Mouse (Mus musculus) limb, embryonic 14.5 days (tissue): ENCODE measurements around the gene Otud7a. TPM values are rescaled to one million over a fixed set of nuclear protein-coding genes. Genes with fewer than 3 reads are reported as not detected.

ENCODE experiments used
- ATAC-seq: fragments of 200-750 bp; cut with Nextera tagmentation; 2 replicates; pipeline ENCODE4 v1.8.0; 2017; ENCODE audit warnings: low read depth, moderate number of reproducible peaks, moderate TSS enrichment; ENCODE audit not compliant: low FRiP score
- DNase-seq: peaks from one replicate; pipeline ENCODE4 v3.0.0-alpha.2; 2015; ENCODE audit warnings: low spot score
- H3K27ac ChIP-seq: fragments of 300-500 bp; sonication (generic); replicated peaks from 2 replicates; pipeline ENCODE4 v1.5.1; 2014; ENCODE audit warnings: low read depth, mild to moderate bottlenecking, low read length, moderate library complexity, mixed read lengths
- H3K27me3 ChIP-seq: fragments of 300-500 bp; sonication (generic); 2 replicates; pipeline ENCODE4 v1.6.1; 2014; ENCODE audit warnings: low read length, mixed read lengths; ENCODE audit not compliant: control insufficient read depth, insufficient read depth
- H3K36me3 ChIP-seq: fragments of 300-500 bp; sonication (generic); 2 replicates; pipeline ENCODE4 v1.6.1; 2014; ENCODE audit warnings: mild to moderate bottlenecking, low read length, moderate library complexity, mixed read lengths; ENCODE audit not compliant: control insufficient read depth, insufficient read depth
- H3K4me1 ChIP-seq: fragments of 300-500 bp; sonication (generic); 2 replicates; pipeline ENCODE4 v1.6.1; 2014; ENCODE audit warnings: antibody characterized with exemption, low read length, mixed read lengths; ENCODE audit not compliant: control insufficient read depth, insufficient read depth
- H3K4me2 ChIP-seq: fragments of 300-500 bp; sonication (generic); replicated peaks from 2 replicates; pipeline ENCODE4 v1.6.1; 2014; ENCODE audit warnings: low read depth, mild to moderate bottlenecking, low read length, moderate library complexity; ENCODE audit not compliant: severe bottlenecking
- H3K4me3 ChIP-seq: fragments of 300-500 bp; sonication (generic); replicated peaks from 2 replicates; pipeline ENCODE4 v1.5.1; 2014; ENCODE audit warnings: low read length
- H3K9ac ChIP-seq: fragments of 300-500 bp; sonication (generic); 2 replicates; pipeline ENCODE4 v1.6.1; 2014; ENCODE audit warnings: mild to moderate bottlenecking, low read depth, low read length, moderate library complexity; ENCODE audit not compliant: severe bottlenecking
- H3K9me3 ChIP-seq: fragments of 300-500 bp; sonication (generic); 2 replicates; pipeline ENCODE4 v1.6.1; 2016; ENCODE audit warnings: low read length; ENCODE audit not compliant: control insufficient read depth
- POLR2A ChIP-seq: fragments of 200-500 bp; IDR thresholded peaks from 2 replicates; pipeline ENCODE4 v1.8.0; 2012; ENCODE audit warnings: inconsistent platforms, mild to moderate bottlenecking, moderate library complexity, borderline replicate concordance; ENCODE audit not compliant: insufficient read depth, insufficient read length; ENCODE audit errors: extremely low read depth
- WGBS: fragments of 180-500 bp; shearing (Covaris S2); extraction: QIAGEN DNeasy Blood & Tissue Kit; methylation state at CpG from one replicate; pipeline ENCODE4 v1.1.7; 2014; 5-methylcytosine and 5-hydroxymethylcytosine counted together
- polyA plus RNA-seq, 2 experiments: library from polyadenylated mRNA; depleted of rRNA in 1 of 2; stranded (reverse) in 1 of 2; unstranded in 1 of 2; fragments of >200 nt; fragmentation: Nextera tagmentation in 1 of 2; extraction: Ambion mirVana in 1 of 2; gene quantifications; 2 replicates each; pipeline versions ENCODE4 v1.2.1 to v1.2.3; 2012 to 2014

Otud7a gene
- polyA plus RNA-seq, 2 experiments = 0.47 to 1.1 TPM

DNA sequence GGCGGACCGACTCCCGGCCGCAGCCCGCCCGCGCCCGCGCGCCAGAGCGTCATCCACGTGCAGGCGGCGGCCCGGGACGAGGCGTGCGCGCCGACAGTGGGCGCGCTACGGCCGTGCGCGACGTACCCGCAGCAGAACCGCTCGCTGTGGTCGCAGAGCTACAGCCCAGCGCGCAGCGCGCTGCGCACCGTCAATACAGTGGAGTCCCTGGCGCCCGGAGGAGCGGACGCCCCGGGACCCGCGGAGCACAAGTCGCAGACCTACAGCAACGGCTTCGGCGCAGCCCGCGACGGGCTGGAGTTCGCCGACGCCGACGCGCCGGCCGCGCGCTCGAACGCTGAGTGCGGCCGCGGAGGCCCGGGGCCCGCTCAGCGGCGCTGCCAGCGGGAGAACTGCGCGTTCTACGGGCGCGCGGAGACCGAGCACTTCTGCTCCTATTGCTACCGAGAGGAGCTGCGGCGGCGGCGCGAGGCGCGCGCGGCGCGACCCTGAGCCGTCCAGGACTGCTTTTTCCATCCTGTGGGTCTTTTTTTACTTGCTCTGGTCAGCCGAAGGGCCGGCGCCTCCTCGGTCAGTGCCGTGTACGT, 313.8 kb downstream of the Otud7a start:
- 0 out of 2 replicates have a peak, but pooled peaks cover 2% of the 10 kb centered on the region for H3K4me1 ChIP-seq
- H3K9ac ChIP-seq = peak overlapping the region; percentile 41
- TF ChIP-seq POLR2A = no peak
- H3K9me3 ChIP-seq = no peaks in the 10 kb centered on the region
- no peak overlapping the region for H3K27ac ChIP-seq
- peak overlapping the region; percentile 72 for H3K4me2 ChIP-seq
- no peaks in the 10 kb centered on the region for H3K36me3 ChIP-seq
- under 1% methylated on average over 43 of the region's 97 CpGs for WGBS
- no peak for DNase-seq
- ATAC-seq = peak; percentile 28; the same call in 1 of the 2 replicates
- H3K4me3 ChIP-seq = peak overlapping the region; percentile 42
- H3K27me3 ChIP-seq = peaks cover 80% of the 10 kb centered on the region

- 32% methylated on average over 5 of the region's 5 CpGs for WGBS
- ATAC-seq (no peak), DNase-seq (no peak)
- no peak overlapping the region for H3K4me2 ChIP-seq
- no peaks in the 10 kb centered on the region for H3K36me3 ChIP-seq
- peaks cover 68% of the 10 kb centered on the region for H3K27me3 ChIP-seq
- H3K4me3 ChIP-seq = no peak overlapping the region
- no peak overlapping the region for H3K9ac ChIP-seq
- no peak overlapping the region for H3K27ac ChIP-seq
- no peak for TF ChIP-seq POLR2A
- no peaks in the 10 kb centered on the region for H3K4me1 ChIP-seq
- no peaks in the 10 kb centered on the region for H3K9me3 ChIP-seq
These were observed 315.1 kb downstream of the Otud7a start for GRCm38 (mm10) chr7:63759606-63760005.

DNA sequence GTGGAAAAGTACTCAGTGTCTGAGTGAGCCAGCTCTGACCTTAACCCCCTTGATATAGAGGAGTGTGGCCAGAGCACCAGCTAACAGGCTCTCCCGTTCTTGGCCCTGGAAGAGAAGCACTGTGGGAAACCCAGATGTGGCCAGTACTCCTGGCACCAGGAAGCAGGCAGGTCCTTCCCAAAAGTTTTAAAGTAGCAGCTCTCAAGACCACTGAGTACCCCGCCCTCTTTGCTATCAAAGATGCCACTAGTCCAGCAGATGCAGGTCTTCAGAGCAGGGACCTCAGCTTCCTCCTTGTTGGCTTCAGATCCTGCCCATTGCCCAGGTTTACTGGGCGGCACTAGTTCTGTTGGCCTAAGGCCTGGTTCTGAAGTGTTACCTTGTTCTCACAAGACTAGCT, 318.0 kb downstream of the Otud7a start:
- H3K9me3 ChIP-seq = no peaks in the 10 kb centered on the region
- H3K9ac ChIP-seq = no peak overlapping the region
- no peak overlapping the region for H3K4me3 ChIP-seq
- H3K4me1 ChIP-seq = no peaks in the 10 kb centered on the region
- TF ChIP-seq POLR2A = no peak
- H3K36me3 ChIP-seq = no peaks in the 10 kb centered on the region
- peaks cover 39% of the 10 kb centered on the region for H3K27me3 ChIP-seq
- 70% methylated on average over 3 of the region's 3 CpGs for WGBS
- H3K27ac ChIP-seq = no peak overlapping the region
- ATAC-seq (no peak), DNase-seq (no peak)
- H3K4me2 ChIP-seq = no peak overlapping the region

DNA sequence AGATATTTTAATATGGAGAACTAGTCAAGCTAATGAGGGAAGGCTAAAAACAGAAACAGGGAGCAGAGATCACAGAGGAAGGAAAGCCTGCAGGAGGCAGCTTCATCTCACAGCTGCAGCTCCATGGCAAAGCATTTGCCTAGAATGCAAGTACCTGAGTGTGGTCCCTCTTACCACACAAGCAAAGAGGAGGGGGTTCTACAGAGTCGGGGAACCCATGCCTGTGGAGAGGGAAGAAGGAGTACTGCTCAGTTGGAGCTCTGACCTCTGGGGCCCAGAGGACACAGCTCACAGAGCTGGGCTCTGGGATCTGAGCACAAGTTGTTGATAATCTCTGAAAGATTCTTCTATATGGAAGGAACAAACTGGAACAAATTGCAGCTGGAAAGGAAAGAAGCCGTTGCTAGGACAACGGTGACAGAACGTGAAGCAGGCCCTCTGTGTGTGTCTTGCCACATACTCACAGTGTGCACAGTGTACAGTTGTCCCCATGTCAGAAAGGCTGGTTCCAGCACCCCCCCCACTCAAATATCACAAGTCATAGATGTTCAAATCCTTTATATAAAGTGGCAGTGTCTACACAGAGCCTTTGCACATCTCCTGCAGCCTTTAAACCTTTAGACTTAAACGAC, 324.0 kb downstream of the Otud7a start:
- Histone ChIP-seq H3K9me3 (no peaks in the 10 kb centered on the region), H3K4me3 (no peak overlapping the region), H3K4me1 (no peaks in the 10 kb centered on the region), H3K27me3 (no peaks in the 10 kb centered on the region), H3K36me3 (no peaks in the 10 kb centered on the region), H3K27ac (no peak overlapping the region), H3K4me2 (no peak overlapping the region), H3K9ac (no peak overlapping the region)
- ATAC-seq (no peak), DNase-seq (no peak)
- 68% methylated on average over 5 of the region's 5 CpGs for WGBS
- TF ChIP-seq POLR2A = no peak

- Histone ChIP-seq H3K9me3 (no peaks in the 10 kb centered on the region), H3K27me3 (no peaks in the 10 kb centered on the region), H3K4me2 (no peak overlapping the region), H3K27ac (no peak overlapping the region), H3K36me3 (no peaks in the 10 kb centered on the region), H3K9ac (no peak overlapping the region), H3K4me1 (no peaks in the 10 kb centered on the region), H3K4me3 (no peak overlapping the region)
- no peak for TF ChIP-seq POLR2A
- no peak for DNase-seq
- WGBS = 88% methylated on average over 1 of the region's 1 CpGs
- ATAC-seq = no peak
These were observed 328.7 kb downstream of the Otud7a start for GRCm38 (mm10) chr7:63773268-63773667.
